Mouse (Mus musculus): ENCODE results near the gene Ptgs1.
"Not testable (repeated sequence)": the region's sequence is repeated elsewhere in the genome, so short reads cannot be mapped to it uniquely, and the experiment has no call there.

Gene Ptgs1

GRCm38 (mm10) chr2:36230366-36230765 lies at the start of gene Ptgs1:
Gene Ptgs1, plus strand, starts transcription at chr2:36230426.
- DNase-seq: no peak

GRCm38 (mm10) chr2:36181587-36182368 lies 48.4 kb upstream of the Ptgs1 start:
- not testable (repeated sequence) for DNase-seq

- no peak for DNase-seq
These were observed 46.9 kb upstream of the Ptgs1 start for GRCm38 (mm10) chr2:36183278-36183677.

- no peak for DNase-seq
These were observed 46.0 kb upstream of the Ptgs1 start for GRCm38 (mm10) chr2:36184192-36184591.

GRCm38 (mm10) chr2:36184876-36185275 lies 45.4 kb upstream of the Ptgs1 start:
- no peak for DNase-seq

- DNase-seq: not testable (repeated sequence)
These were observed 41.0 kb upstream of the Ptgs1 start for GRCm38 (mm10) chr2:36189200-36189599.

GRCm38 (mm10) chr2:36191098-36191941 lies 38.9 kb upstream of the Ptgs1 start:
- no peak for DNase-seq

- DNase-seq: no peak
These were observed 33.2 kb upstream of the Ptgs1 start for GRCm38 (mm10) chr2:36197021-36197420.

GRCm38 (mm10) chr2:36197919-36198881 lies 32.0 kb upstream of the Ptgs1 start:
- no peak for DNase-seq

- no peak for DNase-seq
These were observed 31.4 kb upstream of the Ptgs1 start for GRCm38 (mm10) chr2:36198882-36199262.

GRCm38 (mm10) chr2:36200813-36201212 lies 29.4 kb upstream of the Ptgs1 start:
- DNase-seq: no peak

GRCm38 (mm10) chr2:36201756-36202610 lies 28.2 kb upstream of the Ptgs1 start:
- no peak for DNase-seq

GRCm38 (mm10) chr2:36202611-36202880 lies 27.7 kb upstream of the Ptgs1 start:
- DNase-seq: no peak

- no peak for DNase-seq
These were observed 27.0 kb upstream of the Ptgs1 start for GRCm38 (mm10) chr2:36203011-36203825.

- DNase-seq: no peak
These were observed 25.6 kb upstream of the Ptgs1 start for GRCm38 (mm10) chr2:36204595-36204994.

- DNase-seq: no peak
These were observed 23.2 kb upstream of the Ptgs1 start for GRCm38 (mm10) chr2:36207071-36207470.

GRCm38 (mm10) chr2:36210796-36211195 lies 19.4 kb upstream of the Ptgs1 start:
- no peak for DNase-seq

- no peak for DNase-seq
These were observed 18.4 kb upstream of the Ptgs1 start for GRCm38 (mm10) chr2:36211785-36212184.

GRCm38 (mm10) chr2:36213108-36213507 lies 17.1 kb upstream of the Ptgs1 start:
- no peak for DNase-seq

- peak; percentile 53 for DNase-seq
These were observed 16.2 kb upstream of the Ptgs1 start for GRCm38 (mm10) chr2:36214023-36214422.

- DNase-seq: no peak
These were observed 15.8 kb upstream of the Ptgs1 start for GRCm38 (mm10) chr2:36214425-36214824.

Data from cerebellum, adult 11-12 months (tissue).